Mouse (Mus musculus) thymus, adult 2 months (tissue): ENCODE results near the gene Rpe. TPM values are rescaled to one million over a fixed set of nuclear protein-coding genes. Genes with fewer than 3 reads are reported as not detected.

Experiments
- DNase-seq: peaks from one replicate; pipeline ENCODE4 v3.0.0; 2021
- H3K27ac ChIP-seq: fragments of 200-500 bp; 2 replicates; pipeline ENCODE4 v1.5.1; 2012; ENCODE audit warnings: low read length, control low read depth; ENCODE audit not compliant: control insufficient read depth, insufficient read depth
- H3K27me3 ChIP-seq: fragments of 200-500 bp; 2 replicates; pipeline ENCODE4 v1.6.1; 2012; ENCODE audit warnings: mild to moderate bottlenecking, low read length, moderate library complexity, mixed read lengths; ENCODE audit not compliant: control insufficient read depth, insufficient read depth
- H3K36me3 ChIP-seq: fragments of 200-500 bp; 2 replicates; pipeline ENCODE4 v1.6.1; 2012; ENCODE audit warnings: mild to moderate bottlenecking, low read length, moderate library complexity; ENCODE audit not compliant: control insufficient read depth, insufficient read depth
- H3K4me1 ChIP-seq: fragments of 200-500 bp; replicated peaks from 2 replicates; pipeline ENCODE4 v1.6.1; 2012; ENCODE audit warnings: low read length; ENCODE audit not compliant: control insufficient read depth, insufficient read depth
- H3K4me3 ChIP-seq: fragments of 200-500 bp; 2 replicates; pipeline ENCODE4 v1.5.1; 2012; ENCODE audit warnings: mild to moderate bottlenecking, low read length, control low read depth, moderate library complexity; ENCODE audit not compliant: control insufficient read depth, insufficient read depth
- CTCF ChIP-seq: fragments of 200-500 bp; IDR thresholded peaks from 2 replicates; pipeline ENCODE4 v1.5.1; 2012; ENCODE audit warnings: mild to moderate bottlenecking, control low read depth, low read length, moderate library complexity, borderline replicate concordance; ENCODE audit not compliant: control insufficient read depth, poor library complexity, insufficient read depth; ENCODE audit errors: extremely low read depth
- POLR2A ChIP-seq: fragments of 200-500 bp; IDR thresholded peaks from 2 replicates; pipeline ENCODE4 v1.6.1; 2012; ENCODE audit warnings: mild to moderate bottlenecking, low read length, control low read depth, moderate library complexity; ENCODE audit not compliant: control insufficient read depth, poor library complexity, insufficient read depth; ENCODE audit errors: extremely low read depth
- WGBS: fragments of 180-500 bp; shearing (Covaris S2); methylation state at CpG from one replicate; pipeline ENCODE4 v1.1.7; 2018; 5-methylcytosine and 5-hydroxymethylcytosine counted together
- polyA plus RNA-seq: library from polyadenylated mRNA; depleted of rRNA; stranded (reverse); fragments of >200 nt; gene quantifications from 2 replicates; pipeline ENCODE4 v1.2.3, GENCODE M21; 2012; rRNA removed

The Rpe gene
- 22.5 and 23.6 TPM in 2 replicates for polyA plus RNA-seq

DNA sequence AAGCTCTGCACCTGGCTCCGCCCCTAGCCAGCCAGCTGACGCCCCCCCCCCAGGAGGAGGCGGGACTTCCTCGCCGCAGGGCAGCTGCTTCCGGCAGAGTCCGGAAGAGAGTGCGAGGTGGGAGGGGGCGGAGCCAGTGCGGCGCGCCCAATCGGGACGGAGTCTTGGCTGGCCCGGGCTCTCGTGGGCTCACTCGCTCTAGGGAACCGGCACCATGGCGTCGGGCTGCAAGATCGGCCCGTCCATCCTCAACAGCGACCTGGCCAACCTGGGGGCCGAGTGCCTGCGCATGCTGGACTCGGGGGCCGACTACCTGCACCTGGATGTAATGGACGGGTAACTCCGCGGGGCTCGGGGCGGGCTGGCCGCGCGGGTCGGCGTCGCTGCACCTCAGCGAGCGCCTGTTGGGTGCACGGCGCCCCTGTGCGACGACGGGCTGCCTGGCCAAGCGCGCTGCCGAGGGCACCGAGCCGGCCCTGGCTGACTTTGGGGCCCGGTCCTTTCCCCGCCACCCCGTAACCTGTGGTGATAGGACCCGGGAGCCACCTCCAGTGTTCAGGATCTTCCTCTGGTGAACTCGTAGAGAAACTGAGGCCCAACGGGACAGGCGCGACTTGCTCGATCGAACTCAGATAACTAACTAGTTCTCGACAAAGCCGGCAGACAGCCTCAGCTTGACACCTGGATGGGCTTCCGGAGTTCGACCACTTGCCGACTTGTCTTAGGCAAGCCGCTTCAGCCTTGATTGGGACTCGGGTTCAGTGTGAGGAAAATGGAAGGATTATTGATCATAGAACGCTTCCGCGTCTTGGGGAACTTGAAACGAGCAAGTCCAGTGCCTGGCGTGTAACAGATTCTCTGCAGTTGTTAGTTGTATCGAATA is at the start of gene Rpe:
TSS of gene Rpe (plus strand) at position 139 of the 883 bp plus-strand sequence.
- DNase-seq, result peak; percentile 93
- Histone ChIP-seq H3K4me1 (peaks cover 4% of the 10 kb centered on the region; the same call in 1 of the 2 replicates), H3K4me3 (peak within 1 kb of the TSS; percentile 68), H3K27ac (peak within 1 kb of the TSS; percentile 33), H3K27me3 (no peaks in the 10 kb centered on the region), H3K36me3 (peaks cover 5% of the 10 kb centered on the region; the same call in 1 of the 2 replicates)
- TF ChIP-seq POLR2A (peak; percentile 83), CTCF (peak; percentile 34; the same call in 1 of the 2 replicates)
- under 1% methylated on average over 73 of the region's 73 CpGs for WGBS

DNA sequence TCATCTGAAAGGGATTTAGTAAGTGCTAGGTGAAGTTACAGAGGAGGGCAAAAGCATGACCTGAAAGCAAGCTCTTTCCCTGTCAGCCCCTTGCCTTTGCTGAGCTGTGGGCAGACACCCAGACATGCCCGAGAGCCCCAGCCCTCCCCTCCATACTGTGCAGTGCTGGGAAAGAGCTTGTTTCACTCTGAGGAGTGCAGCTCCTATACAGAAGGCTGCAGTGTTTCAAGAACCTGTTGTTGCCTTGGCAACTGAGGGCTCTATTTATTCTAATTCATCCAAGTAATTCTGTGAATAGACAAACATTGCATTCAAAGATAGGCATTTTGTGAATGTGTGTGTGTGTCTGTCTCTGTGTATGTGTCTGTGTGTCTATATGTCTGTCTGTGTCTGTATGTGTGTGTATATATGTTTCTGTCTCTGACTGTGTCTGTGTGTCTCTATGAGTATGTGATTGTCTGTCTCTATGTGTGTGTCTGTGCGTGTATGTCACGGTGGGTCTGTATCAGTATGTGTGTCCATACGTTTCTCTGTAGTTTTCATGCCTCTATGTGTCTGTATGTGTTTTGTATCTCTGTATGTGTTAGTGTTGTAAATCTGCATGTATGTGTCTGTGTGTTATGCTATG is 45.4 kb upstream of the Rpe start:
- H3K27me3 ChIP-seq, result no peaks in the 10 kb centered on the region
- no peaks in the 10 kb centered on the region for H3K4me1 ChIP-seq
- DNase-seq, result no peak
- 83% methylated on average over 4 of the region's 4 CpGs for WGBS
- no peak for TF ChIP-seq CTCF
- no peak for TF ChIP-seq POLR2A
- H3K4me3 ChIP-seq, result no peak overlapping the region
- H3K36me3 ChIP-seq, result no peaks in the 10 kb centered on the region
- H3K27ac ChIP-seq, result no peak overlapping the region

DNA sequence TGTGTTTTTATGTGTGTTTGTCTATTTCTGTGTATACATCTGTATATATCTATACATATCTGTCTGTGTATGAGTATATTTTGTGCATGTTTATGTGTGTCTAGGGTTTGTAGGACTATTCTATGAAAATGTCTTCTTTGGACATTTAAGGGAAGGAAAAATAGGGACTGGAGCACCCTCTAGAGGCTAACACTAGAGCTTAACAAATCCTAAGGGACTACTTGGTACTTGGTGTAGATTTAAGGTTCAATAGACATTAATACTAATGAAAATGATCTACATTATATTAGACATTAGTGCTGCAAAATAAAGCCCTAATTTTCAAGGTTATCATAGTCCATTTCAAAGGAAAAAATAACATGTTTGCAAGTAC is 44.9 kb upstream of the Rpe start:
- TF ChIP-seq CTCF (no peak), POLR2A (no peak)
- no peaks in the 10 kb centered on the region for H3K4me1 ChIP-seq
- no peaks in the 10 kb centered on the region for H3K27me3 ChIP-seq
- H3K36me3 ChIP-seq, result no peaks in the 10 kb centered on the region
- DNase-seq, result no peak
- no peak overlapping the region for H3K27ac ChIP-seq
- H3K4me3 ChIP-seq, result no peak overlapping the region

DNA sequence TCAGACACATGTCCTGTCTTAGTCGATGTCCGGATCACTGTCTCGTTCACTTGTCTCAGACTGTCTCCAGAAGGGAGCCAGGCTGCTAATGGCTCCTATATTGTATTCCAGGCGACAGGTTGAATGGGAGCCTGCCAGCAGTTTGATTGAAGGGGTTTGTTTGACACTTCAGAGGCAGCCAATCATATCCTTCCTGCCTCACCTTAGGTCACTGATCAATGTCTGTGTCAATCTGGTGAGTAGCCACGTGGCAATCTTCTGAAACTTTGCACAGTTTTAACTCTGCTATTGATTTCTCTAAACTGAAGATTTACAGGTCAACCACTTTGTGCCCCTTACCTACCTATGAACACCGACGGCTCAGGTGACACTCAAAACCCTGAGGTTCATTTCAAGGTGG is 29.2 kb upstream of the Rpe start:
- DNase-seq, result no peak
- no peaks in the 10 kb centered on the region for H3K27me3 ChIP-seq
- TF ChIP-seq CTCF (no peak), POLR2A (no peak)
- no peak overlapping the region for H3K27ac ChIP-seq
- H3K4me3 ChIP-seq, result no peak overlapping the region
- no peaks in the 10 kb centered on the region for H3K36me3 ChIP-seq
- WGBS, result 88% methylated on average over 7 of the region's 7 CpGs
- H3K4me1 ChIP-seq, result no peaks in the 10 kb centered on the region

DNA sequence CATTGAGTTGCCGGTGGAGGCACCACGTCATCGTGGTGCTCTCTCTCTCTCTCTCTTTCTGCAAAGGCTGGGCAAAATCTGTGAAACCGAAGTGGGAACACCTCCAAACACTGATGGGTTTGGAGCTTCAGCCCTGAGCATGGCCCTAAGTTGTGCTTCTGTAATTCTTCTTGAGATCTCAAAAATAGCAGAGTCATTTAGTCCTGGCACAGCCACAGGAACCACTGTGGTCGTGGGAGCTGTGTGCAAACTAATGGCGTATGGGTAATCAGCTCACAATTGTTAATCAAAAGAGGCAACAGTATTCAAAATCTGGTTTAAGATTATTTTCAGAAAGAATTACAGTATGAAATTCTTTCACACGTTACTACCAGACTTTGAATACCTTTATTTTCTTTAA is 27.8 kb upstream of the Rpe start:
- no peaks in the 10 kb centered on the region for H3K4me1 ChIP-seq
- no peaks in the 10 kb centered on the region for H3K36me3 ChIP-seq
- no peak for DNase-seq
- no peaks in the 10 kb centered on the region for H3K27me3 ChIP-seq
- 18% methylated on average over 7 of the region's 7 CpGs for WGBS
- H3K4me3 ChIP-seq, result no peak overlapping the region
- no peak overlapping the region for H3K27ac ChIP-seq
- TF ChIP-seq CTCF (no peak), POLR2A (no peak)

DNA sequence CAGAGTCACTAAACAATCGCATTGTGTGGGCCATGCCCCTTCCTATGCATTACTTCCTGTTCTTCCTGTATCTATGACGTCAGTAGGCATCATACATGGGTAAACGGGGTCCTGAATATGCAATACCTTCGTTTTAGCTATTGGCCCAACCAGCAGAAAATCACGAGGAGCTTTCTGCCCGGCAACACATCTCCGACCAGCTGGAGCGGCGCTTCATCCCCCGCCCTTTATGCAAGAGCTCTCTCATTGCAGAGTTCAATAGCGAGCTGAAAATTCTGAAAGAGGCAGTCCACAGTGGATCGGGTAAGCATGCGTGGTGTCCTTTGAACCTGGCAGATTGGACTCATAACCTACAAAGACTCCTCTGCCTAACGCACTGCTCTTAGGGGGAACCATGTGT is 22.7 kb upstream of the Rpe start:
- Histone ChIP-seq H3K4me3 (no peak overlapping the region), H3K4me1 (no peaks in the 10 kb centered on the region), H3K36me3 (no peaks in the 10 kb centered on the region), H3K27ac (no peak overlapping the region), H3K27me3 (no peaks in the 10 kb centered on the region)
- DNase-seq, result no peak
- TF ChIP-seq POLR2A (no peak), CTCF (no peak)
- WGBS, result 85% methylated on average over 14 of the region's 14 CpGs
